In the genomic region with DNA sequence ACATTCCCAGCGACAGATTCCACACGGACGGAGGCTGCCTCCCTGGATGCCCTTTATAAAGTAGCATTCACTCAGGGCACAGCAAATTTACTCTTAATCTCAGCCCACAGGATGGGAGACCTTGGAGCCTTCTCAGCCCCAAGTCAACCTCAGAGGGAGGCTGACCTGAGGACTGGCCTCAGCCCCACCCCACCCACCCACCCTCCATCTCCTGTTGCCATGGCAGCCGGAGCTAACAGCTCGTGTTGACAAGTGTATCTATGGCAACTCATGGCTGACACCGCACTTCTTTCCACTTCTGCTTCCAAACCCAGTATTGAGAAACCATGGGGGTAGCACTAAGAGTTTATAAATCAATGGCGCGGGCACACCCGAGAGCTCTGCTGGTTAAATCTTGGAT, we compare ENCODE assay signal across 9 mouse cellular contexts. TPM values are rescaled to one million over a fixed set of nuclear protein-coding genes. Genes with fewer than 3 reads are reported as not detected.
DNase-seq lines count a peak whose midpoint lies in the region; ATAC-seq and TF ChIP-seq lines count a peak whose summit lies in the region.
"Had no signal": no experiment of that assay in that cellular context is flagged by ENCODE, and none has a peak within 500 bp of the region (broad histone marks: within the 10 kb centered on the region; RNA-seq: fewer than 3 reads in every experiment).

No protein-coding gene starts in this region.

- peak overlapping the region; percentile 3 for H3K4me3 ChIP-seq in bone marrow, adult 2 months (replicated peaks; ENCODE audit: control insufficient read depth, low read depth, low read length)
- no peak overlapping the region for H3K4me3 ChIP-seq in intestine, embryonic 16.5 days (ENCODE audit: low read length)
- no peak overlapping the region for H3K4me3 ChIP-seq in midbrain, embryonic 12.5 days
- H3K4me3 ChIP-seq: heart, adult 2 months had no signal

- TF ChIP-seq POLR2A in bone marrow, adult 2 months (IDR thresholded peaks at IDR 0.05; ENCODE audit: borderline replicate concordance, control insufficient read depth, low read depth, low read length) = no peak

- peaks cover 10% of the 10 kb centered on the region for H3K4me1 ChIP-seq in bone marrow, adult 2 months (ENCODE audit: control insufficient read depth, insufficient read depth, low read length)
- 0 out of 2 replicates have a peak, but pooled peaks cover 6% of the 10 kb centered on the region for H3K4me1 ChIP-seq in intestine, embryonic 16.5 days (ENCODE audit: control insufficient read depth, insufficient read depth, low read length)
- peaks cover 14% of the 10 kb centered on the region for H3K4me1 ChIP-seq in midbrain, embryonic 12.5 days

- no peak overlapping the region for H3K4me2 ChIP-seq in intestine, embryonic 16.5 days (ENCODE audit: low read depth, low read length)
- no peak overlapping the region for H3K4me2 ChIP-seq in midbrain, embryonic 12.5 days (replicated peaks)

- peak; percentile 45 for DNase-seq in embryo, embryonic 9.5 days (ENCODE audit: extremely low spot score)
- DNase-seq in kidney, postnatal 14 days = no peak
- DNase-seq in frontal cortex, postnatal 10 days (ENCODE audit: low spot score in 2 of 2) = no peak
- no peak for DNase-seq in urinary bladder, postnatal 14 days (ENCODE audit: low spot score)

- H3K9me3 ChIP-seq in intestine, embryonic 16.5 days (ENCODE audit: control insufficient read depth, low read length) = no peaks in the 10 kb centered on the region
- H3K9me3 ChIP-seq in midbrain, embryonic 12.5 days = no peaks in the 10 kb centered on the region

- H3K36me3 ChIP-seq in intestine, embryonic 16.5 days (ENCODE audit: control insufficient read depth, insufficient read depth, low read length) = no peaks in the 10 kb centered on the region
- no peaks in the 10 kb centered on the region for H3K36me3 ChIP-seq in midbrain, embryonic 12.5 days

- no peak overlapping the region for H3K9ac ChIP-seq in intestine, embryonic 16.5 days (ENCODE audit: low read depth, low read length)
- H3K9ac ChIP-seq in midbrain, embryonic 12.5 days (replicated peaks) = no peak overlapping the region

- H3K27me3 ChIP-seq in intestine, embryonic 16.5 days (replicated peaks; ENCODE audit: control insufficient read depth, insufficient read depth, low read length) = no peaks in the 10 kb centered on the region
- H3K27me3 ChIP-seq in midbrain, embryonic 12.5 days = no peaks in the 10 kb centered on the region

- WGBS in bone marrow, adult 2 months = 47% methylated on average over 9 of the region's 9 CpGs
- WGBS in intestine, embryonic 16.5 days = 44% methylated on average over 9 of the region's 9 CpGs
- WGBS in midbrain, embryonic 12.5 days = 26% methylated on average over 9 of the region's 9 CpGs

- no peak for TF ChIP-seq CTCF in bone marrow, adult 2 months (IDR thresholded peaks at IDR 0.05; ENCODE audit: control insufficient read depth, insufficient read depth, low read length)

- peak overlapping the region; percentile 66; the same call in 1 of the 2 replicates for H3K27ac ChIP-seq in bone marrow, adult 2 months (ENCODE audit: control insufficient read depth, insufficient read depth, low read depth, low read length, poor library complexity)
- no peak overlapping the region for H3K27ac ChIP-seq in intestine, embryonic 16.5 days (ENCODE audit: low read length)
- H3K27ac ChIP-seq in midbrain, embryonic 12.5 days (replicated peaks) = 0 out of 2 replicates have a peak overlapping the region, but pooled peaks have one; percentile 20
- H3K27ac ChIP-seq: heart, adult 2 months had no signal

- ATAC-seq in intestine, embryonic 16.5 days = peak; percentile 17; the same call in 1 of the 2 replicates
- peak; percentile 71 for ATAC-seq in midbrain, embryonic 12.5 days (ENCODE audit: low FRiP score, low read depth)
- no peak for ATAC-seq in frontal cortex, adult (ENCODE audit: low TSS enrichment)

RNA-seq across cellular contexts. Expression of a gene that starts 20.4 kb away (rescaled TPM):
- 2.1 and 6.6 TPM in 2 replicates for polyA plus RNA-seq in bone marrow, adult 2 months (2011; ENCODE audit: insufficient read depth, insufficient read length, low replicate concordance, missing spikeins)
- polyA plus RNA-seq in intestine, embryonic 16.5 days (2015; fragmentation: Nextera tagmentation; extraction: Ambion mirVana) = 18.4 and 19.9 TPM in 2 replicates
- 0.93 and 1.4 TPM in 2 replicates for polyA plus RNA-seq in midbrain, embryonic 12.5 days (2016; fragmentation: Nextera tagmentation; extraction: Ambion mirVana)
